Mouse (Mus musculus) neural tube, embryonic 13.5 days (tissue): ENCODE measurements around the gene Grik5. TPM values are rescaled to one million over a fixed set of nuclear protein-coding genes. Genes with fewer than 3 reads are reported as not detected.

Experiments used
- ATAC-seq: fragments of 200-750 bp; cut with Nextera tagmentation; 2 replicates; pipeline ENCODE4 v1.8.0; 2017; ENCODE audit warnings: low read depth, mild to moderate bottlenecking, moderate TSS enrichment, moderate library complexity
- H3K27ac ChIP-seq: fragments of 300-500 bp; sonication (generic); replicated peaks from 2 replicates; pipeline ENCODE4 v1.5.1; 2015; ENCODE audit warnings: moderate library complexity, mild to moderate bottlenecking, inconsistent platforms
- H3K27me3 ChIP-seq: fragments of 300-500 bp; sonication (generic); 2 replicates; pipeline ENCODE4 v1.6.1; 2015; ENCODE audit warnings: mild to moderate bottlenecking, inconsistent platforms
- H3K36me3 ChIP-seq: fragments of 300-500 bp; sonication (generic); 2 replicates; pipeline ENCODE4 v1.6.1; 2015; ENCODE audit warnings: mild to moderate bottlenecking, inconsistent platforms
- H3K4me1 ChIP-seq: fragments of 300-500 bp; sonication (generic); replicated peaks from 2 replicates; pipeline ENCODE4 v1.6.1; 2015; ENCODE audit warnings: inconsistent platforms
- H3K4me2 ChIP-seq: fragments of 300-500 bp; sonication (generic); 2 replicates; pipeline ENCODE4 v1.6.1; 2015; ENCODE audit warnings: inconsistent platforms, mild to moderate bottlenecking, moderate library complexity
- H3K4me3 ChIP-seq: fragments of 300-500 bp; sonication (generic); 2 replicates; pipeline ENCODE4 v1.5.1; 2015; ENCODE audit warnings: mild to moderate bottlenecking, inconsistent platforms
- H3K9ac ChIP-seq: fragments of 300-500 bp; sonication (generic); 2 replicates; pipeline ENCODE4 v1.6.1; 2015; ENCODE audit warnings: moderate library complexity, mild to moderate bottlenecking, inconsistent platforms
- H3K9me3 ChIP-seq: fragments of 300-500 bp; sonication (generic); 2 replicates; pipeline ENCODE4 v1.6.1; 2016; ENCODE audit warnings: inconsistent platforms
- WGBS: fragments of 180-500 bp; shearing (Covaris S2); methylation state at CpG from one replicate; pipeline ENCODE4 v1.1.7; 2015; 5-methylcytosine and 5-hydroxymethylcytosine counted together
- polyA plus RNA-seq: library from polyadenylated mRNA; unstranded; fragments of >200 nt; fragmentation: Nextera tagmentation; extraction: Ambion mirVana; gene quantifications from 2 replicates; pipeline ENCODE4 v1.2.1, GENCODE M21; 2015

Grik5 gene
- polyA plus RNA-seq, 1 experiment from 2014 or later = 15.3 TPM

DNA sequence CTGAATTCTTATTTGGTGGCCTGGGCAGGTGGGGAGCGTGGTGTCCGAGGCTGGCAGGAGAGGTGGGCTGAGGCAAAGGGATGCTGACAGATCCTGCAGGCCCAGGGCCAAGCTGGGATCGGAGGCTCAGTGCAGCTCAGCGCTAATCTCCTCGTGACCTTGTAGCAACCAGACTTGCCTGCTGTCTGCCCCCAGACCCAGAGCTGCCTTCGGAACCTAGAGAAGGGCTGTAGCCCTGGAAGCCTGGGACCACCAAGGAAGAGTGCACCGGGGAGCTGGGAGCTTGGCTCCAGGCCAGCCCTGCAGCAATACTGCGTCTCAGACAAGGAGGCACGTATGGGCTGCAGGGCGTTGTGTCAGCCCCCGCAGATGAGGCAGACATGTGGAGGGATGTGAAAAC is 68.9 kb downstream of the Grik5 start:
- H3K27ac ChIP-seq = peak overlapping the region; percentile 52
- ATAC-seq = no peak
- 40% methylated on average over 11 of the region's 11 CpGs for WGBS
- H3K4me1 ChIP-seq = peaks cover 54% of the 10 kb centered on the region
- H3K9ac ChIP-seq = peak overlapping the region; percentile 97
- H3K9me3 ChIP-seq = no peaks in the 10 kb centered on the region
- peak overlapping the region; percentile 78 for H3K4me3 ChIP-seq
- H3K27me3 ChIP-seq = 0 out of 2 replicates have a peak, but pooled peaks cover 10% of the 10 kb centered on the region
- peak overlapping the region; percentile 70 for H3K4me2 ChIP-seq
- peaks cover 24% of the 10 kb centered on the region for H3K36me3 ChIP-seq

DNA sequence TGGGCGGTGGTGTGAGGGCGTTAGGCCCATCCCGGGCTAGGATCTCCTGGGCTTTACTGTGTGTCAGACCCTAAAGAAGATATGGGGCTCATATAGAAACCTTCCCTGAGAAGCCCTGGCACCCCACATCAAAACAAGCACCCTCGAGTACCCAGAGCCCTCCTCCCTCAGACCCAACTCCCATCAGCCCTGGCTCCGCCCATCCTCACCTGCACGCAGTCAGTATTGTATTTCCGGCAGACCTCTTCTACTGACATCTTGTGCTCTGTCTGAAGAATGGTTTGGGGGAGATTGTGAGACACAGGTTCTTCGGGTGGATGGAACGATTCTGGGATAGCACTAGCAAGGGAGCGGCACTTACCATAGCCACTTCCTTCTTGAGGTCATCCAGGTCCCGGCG is 71.4 kb downstream of the Grik5 start:
- Histone ChIP-seq H3K9me3 (no peaks in the 10 kb centered on the region), H3K4me1 (peaks cover 29% of the 10 kb centered on the region), H3K27me3 (no peaks in the 10 kb centered on the region), H3K9ac (no peak overlapping the region), H3K27ac (no peak overlapping the region), H3K4me2 (no peak overlapping the region), H3K36me3 (peaks cover 46% of the 10 kb centered on the region), H3K4me3 (no peak overlapping the region)
- WGBS = 76% methylated on average over 12 of the region's 12 CpGs
- ATAC-seq = no peak

DNA sequence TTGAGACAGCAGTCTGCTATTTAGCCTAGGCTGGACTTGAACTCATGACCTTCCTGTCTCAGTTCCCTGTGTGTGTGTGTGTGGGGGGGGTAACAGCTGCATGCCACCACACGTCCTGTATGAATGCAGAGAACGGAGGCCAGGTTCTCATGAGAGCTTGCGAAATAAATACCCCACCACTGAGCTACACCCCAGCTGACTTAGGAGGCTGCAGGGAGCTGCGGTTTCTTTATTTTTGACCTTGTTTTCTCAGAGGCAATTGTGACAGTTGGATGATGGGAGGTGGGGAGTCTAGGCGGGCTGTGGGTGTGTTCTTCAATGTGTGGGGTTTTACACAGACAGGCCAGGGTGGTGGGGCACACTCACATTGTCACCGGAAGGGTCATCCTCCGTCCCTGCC is 71.9 kb downstream of the Grik5 start:
- Histone ChIP-seq H3K27me3 (no peaks in the 10 kb centered on the region), H3K4me3 (no peak overlapping the region), H3K4me2 (no peak overlapping the region), H3K9ac (no peak overlapping the region), H3K27ac (no peak overlapping the region), H3K4me1 (peaks cover 25% of the 10 kb centered on the region), H3K9me3 (no peaks in the 10 kb centered on the region), H3K36me3 (peaks cover 51% of the 10 kb centered on the region)
- WGBS = 77% methylated on average over 7 of the region's 7 CpGs
- no peak for ATAC-seq

DNA sequence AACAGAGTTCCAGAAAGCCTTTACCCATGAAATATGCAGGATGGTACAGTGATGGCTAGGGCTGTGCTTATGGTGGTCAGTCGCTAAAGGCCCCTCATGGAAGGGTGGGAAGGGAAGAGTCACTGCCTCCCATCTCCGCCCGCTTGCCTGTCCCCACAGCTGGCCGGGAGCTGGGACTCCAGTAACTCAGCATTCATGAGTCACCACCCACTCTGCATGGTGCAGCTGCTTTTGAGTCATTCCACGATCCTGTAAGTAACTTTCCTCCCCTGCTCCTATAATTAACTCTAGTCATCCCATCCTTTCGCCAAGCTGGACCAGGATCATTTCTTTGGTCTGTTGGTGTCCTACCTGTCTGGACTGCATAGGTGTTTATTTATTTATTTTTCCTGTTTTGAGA is 79.1 kb downstream of the Grik5 start:
- H3K4me3 ChIP-seq = no peak overlapping the region
- H3K9ac ChIP-seq = no peak overlapping the region
- no peaks in the 10 kb centered on the region for H3K4me1 ChIP-seq
- H3K27ac ChIP-seq = no peak overlapping the region
- peaks cover 94% of the 10 kb centered on the region for H3K36me3 ChIP-seq
- no peak for ATAC-seq
- WGBS = 72% methylated on average over 6 of the region's 6 CpGs
- H3K27me3 ChIP-seq = no peaks in the 10 kb centered on the region
- H3K4me2 ChIP-seq = no peak overlapping the region
- no peaks in the 10 kb centered on the region for H3K9me3 ChIP-seq

DNA sequence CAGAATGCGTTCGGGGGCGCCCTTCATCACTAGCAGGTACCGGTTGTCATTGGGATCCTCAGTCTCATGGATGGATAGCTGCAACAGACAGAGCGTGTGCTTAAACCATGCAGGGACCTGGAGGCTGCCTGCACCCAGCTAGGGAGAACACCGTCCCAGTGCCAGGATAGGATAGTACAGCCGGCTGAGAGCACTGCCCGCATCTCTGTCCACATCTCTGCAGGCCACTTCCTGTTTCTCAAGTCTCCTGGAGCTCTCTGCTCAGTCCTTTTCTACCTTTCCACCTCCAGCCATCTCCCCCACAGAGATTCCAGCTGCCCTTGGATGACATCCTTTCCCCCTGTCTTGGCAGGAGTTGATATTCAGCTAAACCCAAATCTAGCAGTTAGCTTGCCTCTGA is 81.7 kb downstream of the Grik5 start:
- Histone ChIP-seq H3K27ac (no peak overlapping the region), H3K27me3 (no peaks in the 10 kb centered on the region), H3K9me3 (no peaks in the 10 kb centered on the region), H3K9ac (no peak overlapping the region), H3K4me3 (no peak overlapping the region), H3K4me2 (no peak overlapping the region), H3K36me3 (peaks cover 96% of the 10 kb centered on the region), H3K4me1 (no peaks in the 10 kb centered on the region)
- WGBS = 82% methylated on average over 8 of the region's 8 CpGs
- ATAC-seq = no peak

DNA sequence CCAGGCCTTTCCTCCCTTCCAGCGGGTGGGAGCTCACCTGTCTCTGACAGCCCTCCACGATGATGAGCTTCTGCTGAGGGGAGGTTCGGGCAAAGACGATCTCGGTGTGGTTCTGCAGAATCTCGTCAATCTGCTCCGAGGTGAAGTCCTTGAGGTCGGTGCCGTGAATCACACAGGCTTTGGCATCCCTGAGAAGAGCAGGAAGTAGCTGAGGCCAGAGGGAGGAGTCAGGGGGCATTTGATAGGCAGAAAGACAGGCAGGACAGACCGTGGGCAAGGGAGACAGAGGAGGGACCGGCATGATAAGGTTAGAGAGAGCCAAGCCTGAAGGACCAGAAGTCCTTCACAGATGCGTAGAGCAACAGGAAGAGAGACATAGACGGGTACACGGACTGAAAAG is 84.2 kb downstream of the Grik5 start:
- 91% methylated on average over 14 of the region's 14 CpGs for WGBS

DNA sequence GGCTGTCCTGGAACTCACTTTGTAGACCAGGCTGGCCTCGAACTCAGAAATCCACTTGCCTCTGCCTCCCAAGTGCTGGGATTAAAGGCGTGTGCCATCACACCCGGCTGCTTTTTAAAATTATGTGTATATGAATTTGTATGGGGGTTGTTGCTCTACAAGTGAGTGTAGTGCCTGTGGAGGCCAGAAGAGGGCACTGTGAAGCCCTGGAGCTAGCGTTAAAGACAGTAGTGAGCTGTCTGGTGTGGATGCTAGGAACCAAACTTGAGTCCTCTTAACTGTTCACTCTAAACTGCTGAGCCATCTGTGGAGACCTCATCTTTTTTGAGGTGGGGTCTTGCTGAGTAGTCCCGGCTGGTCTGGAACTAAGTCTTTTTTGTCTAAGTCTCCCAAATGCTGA is 86.3 kb downstream of the Grik5 start:
- Histone ChIP-seq H3K9me3 (no peaks in the 10 kb centered on the region), H3K4me2 (no peak overlapping the region), H3K27ac (no peak overlapping the region), H3K4me3 (no peak overlapping the region), H3K27me3 (no peaks in the 10 kb centered on the region), H3K4me1 (no peaks in the 10 kb centered on the region), H3K36me3 (peaks cover 97% of the 10 kb centered on the region), H3K9ac (no peak overlapping the region)
- no peak for ATAC-seq
- WGBS = 71% methylated on average over 5 of the region's 5 CpGs

More for the DNA sequence above, 84.2 kb downstream of the Grik5 start:
- Histone ChIP-seq H3K9ac (no peak overlapping the region), H3K27me3 (no peaks in the 10 kb centered on the region), H3K9me3 (no peaks in the 10 kb centered on the region), H3K4me1 (no peaks in the 10 kb centered on the region), H3K4me2 (no peak overlapping the region), H3K36me3 (peaks cover 94% of the 10 kb centered on the region), H3K4me3 (no peak overlapping the region), H3K27ac (no peak overlapping the region)
- ATAC-seq = no peak

DNA sequence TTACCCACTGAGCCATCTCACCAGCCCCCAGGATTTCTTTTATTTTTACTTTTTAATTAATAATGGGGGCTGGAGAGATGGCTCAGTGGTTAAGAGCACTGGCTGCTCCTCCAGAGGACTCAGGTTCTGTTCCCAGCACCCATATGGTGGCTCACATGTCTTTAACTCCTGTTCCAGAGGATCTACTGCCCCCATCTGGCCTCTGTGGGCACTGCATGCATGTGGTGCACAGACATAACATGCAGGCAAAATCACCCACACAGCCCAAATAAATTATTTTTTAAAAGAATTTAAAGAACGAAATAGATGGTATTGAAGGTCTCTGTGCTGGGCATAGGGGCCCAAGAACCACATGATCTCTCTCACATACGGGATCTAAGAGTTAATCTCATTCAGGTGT is 87.8 kb downstream of the Grik5 start:
- Histone ChIP-seq H3K27ac (no peak overlapping the region), H3K36me3 (peaks cover 97% of the 10 kb centered on the region), H3K4me2 (no peak overlapping the region), H3K9ac (no peak overlapping the region), H3K27me3 (no peaks in the 10 kb centered on the region), H3K4me1 (no peaks in the 10 kb centered on the region), H3K9me3 (no peaks in the 10 kb centered on the region), H3K4me3 (no peak overlapping the region)
- WGBS = 95% methylated on average over 2 of the region's 2 CpGs
- ATAC-seq = no peak

DNA sequence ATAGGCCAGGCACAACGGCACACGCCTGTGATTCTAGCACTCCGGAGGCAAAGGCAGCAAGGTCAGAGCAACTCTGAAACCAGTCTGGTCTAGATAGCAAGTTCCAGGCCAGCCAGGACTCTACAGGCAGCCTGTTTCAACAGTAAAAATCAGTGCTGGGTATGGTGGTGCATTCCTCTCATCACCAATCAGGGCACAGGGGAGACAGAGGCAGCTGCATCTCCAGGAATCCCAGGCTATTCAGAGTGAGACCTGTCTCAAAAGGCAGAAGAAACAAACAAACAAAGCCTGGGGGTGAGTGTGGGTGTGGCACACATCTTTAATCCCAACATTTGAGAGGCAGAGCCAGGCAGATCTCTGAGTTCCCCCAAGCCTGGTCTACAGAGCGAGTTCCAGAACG is 88.8 kb downstream of the Grik5 start:
- Histone ChIP-seq H3K4me1 (no peaks in the 10 kb centered on the region), H3K36me3 (peaks cover 97% of the 10 kb centered on the region), H3K27me3 (no peaks in the 10 kb centered on the region), H3K4me3 (no peak overlapping the region), H3K9ac (no peak overlapping the region), H3K27ac (no peak overlapping the region), H3K4me2 (no peak overlapping the region), H3K9me3 (no peaks in the 10 kb centered on the region)
- WGBS = 87% methylated on average over 5 of the region's 5 CpGs
- no peak for ATAC-seq

DNA sequence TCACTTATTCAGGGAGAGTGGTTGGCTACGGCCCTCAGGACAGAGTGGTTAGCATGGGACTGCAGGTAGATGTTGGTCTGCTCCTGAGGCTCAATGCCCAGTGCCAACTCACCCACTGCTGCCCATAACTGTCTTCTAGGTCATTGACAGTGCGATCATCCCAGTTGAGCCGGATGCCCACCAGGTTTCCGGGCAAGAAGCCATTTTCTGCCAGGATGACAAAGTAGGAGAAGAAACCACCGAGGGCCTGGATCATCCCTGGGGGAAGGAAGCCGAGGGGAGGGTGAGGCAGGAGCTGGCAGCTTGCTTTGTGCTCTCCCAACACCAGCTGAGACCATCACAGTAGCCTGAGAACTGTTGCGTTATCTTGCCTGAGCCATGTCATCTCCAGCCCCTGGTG is 91.7 kb downstream of the Grik5 start:
- no peaks in the 10 kb centered on the region for H3K4me1 ChIP-seq
- no peak for ATAC-seq
- H3K9ac ChIP-seq = no peak overlapping the region
- H3K9me3 ChIP-seq = no peaks in the 10 kb centered on the region
- H3K36me3 ChIP-seq = peaks cover 79% of the 10 kb centered on the region
- 78% methylated on average over 7 of the region's 7 CpGs for WGBS
- H3K4me2 ChIP-seq = no peak overlapping the region
- H3K27ac ChIP-seq = no peak overlapping the region
- H3K27me3 ChIP-seq = no peaks in the 10 kb centered on the region
- no peak overlapping the region for H3K4me3 ChIP-seq

DNA sequence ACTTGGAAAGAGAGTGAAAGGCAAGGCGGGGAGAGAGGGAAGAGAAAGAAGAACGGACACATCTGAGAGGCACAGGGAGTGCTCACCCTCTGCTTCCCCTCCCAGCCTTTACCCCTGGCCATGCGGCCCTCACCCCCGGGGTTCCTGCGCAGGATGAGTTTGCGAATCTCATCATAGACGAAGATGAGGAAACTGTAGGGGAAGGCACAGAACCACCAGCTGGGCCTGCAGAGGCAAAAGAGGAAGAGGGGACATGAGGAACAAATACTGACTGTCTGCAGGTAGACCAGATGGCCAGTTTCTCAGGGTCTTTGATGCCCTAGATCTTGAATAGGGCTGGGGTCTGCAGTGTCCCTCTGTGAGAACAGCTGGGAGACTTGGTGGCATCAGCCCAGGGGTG is 93.4 kb downstream of the Grik5 start:
- Histone ChIP-seq H3K9me3 (no peaks in the 10 kb centered on the region), H3K9ac (no peak overlapping the region), H3K4me3 (no peak overlapping the region), H3K27me3 (no peaks in the 10 kb centered on the region), H3K27ac (no peak overlapping the region), H3K4me2 (no peak overlapping the region), H3K4me1 (no peaks in the 10 kb centered on the region), H3K36me3 (peaks cover 65% of the 10 kb centered on the region)
- no peak for ATAC-seq
- 88% methylated on average over 7 of the region's 7 CpGs for WGBS

DNA sequence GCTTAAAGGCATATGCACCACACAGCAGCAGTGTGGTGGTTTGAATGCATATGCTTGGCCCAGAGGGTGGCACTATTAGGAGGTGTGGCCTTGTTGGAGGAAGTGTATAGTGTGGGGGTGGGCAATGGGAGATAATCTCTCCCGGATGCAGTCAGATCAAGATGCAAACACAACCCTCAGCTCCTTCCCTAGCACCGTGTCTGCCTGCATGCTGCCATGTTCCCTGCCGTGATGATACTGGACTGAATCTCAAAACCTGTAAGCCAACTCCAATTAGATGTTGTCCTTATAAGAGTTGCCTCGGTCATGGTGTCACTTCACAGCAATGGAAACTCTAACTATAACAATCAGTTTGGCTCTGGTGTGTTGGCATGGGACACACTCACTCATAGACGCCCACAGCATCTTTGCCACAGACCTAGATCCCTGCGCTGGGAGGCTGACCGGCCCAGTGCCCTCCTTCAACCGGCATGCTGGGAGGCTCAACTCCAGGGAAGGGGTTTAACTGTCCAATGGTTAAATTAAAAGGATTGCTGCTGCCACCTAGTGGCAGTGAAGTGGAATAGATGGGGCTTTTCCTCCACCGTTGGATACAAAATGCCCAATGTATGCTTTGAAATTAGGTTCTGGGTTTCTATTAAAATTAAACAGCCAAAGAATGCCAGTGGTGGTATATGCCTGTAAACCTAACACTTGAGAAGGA is 97.1 kb downstream of the Grik5 start:
- Histone ChIP-seq H3K9me3 (no peaks in the 10 kb centered on the region), H3K4me3 (no peak overlapping the region), H3K4me1 (peaks cover 12% of the 10 kb centered on the region), H3K9ac (no peak overlapping the region), H3K27me3 (no peaks in the 10 kb centered on the region), H3K4me2 (no peak overlapping the region), H3K27ac (no peak overlapping the region), H3K36me3 (peaks cover 31% of the 10 kb centered on the region)
- WGBS = 29% methylated on average over 9 of the region's 9 CpGs
- no peak for ATAC-seq

DNA sequence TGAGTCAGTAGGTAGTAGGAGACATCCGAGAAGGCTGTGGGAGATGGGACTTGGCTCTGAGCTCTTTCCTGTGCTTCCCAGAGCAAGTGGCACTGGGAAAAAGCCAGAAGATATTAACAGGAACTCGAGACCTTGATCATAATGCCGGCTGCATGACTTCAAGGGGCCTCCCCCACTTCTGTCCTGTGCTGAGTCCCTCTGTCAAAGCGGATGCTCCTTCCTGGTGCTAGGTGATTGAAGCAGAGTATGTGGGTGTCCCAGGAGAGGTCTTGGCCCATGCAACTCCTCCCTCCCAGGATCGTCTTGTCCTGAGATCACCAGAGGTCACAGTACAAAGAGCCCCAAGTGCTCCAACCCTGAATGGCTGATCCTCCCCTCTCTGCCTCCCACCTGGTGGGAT is 98.2 kb downstream of the Grik5 start:
- Histone ChIP-seq H3K9me3 (no peaks in the 10 kb centered on the region), H3K27ac (no peak overlapping the region), H3K4me2 (no peak overlapping the region), H3K4me3 (no peak overlapping the region), H3K27me3 (no peaks in the 10 kb centered on the region), H3K36me3 (peaks cover 29% of the 10 kb centered on the region), H3K9ac (no peak overlapping the region), H3K4me1 (peaks cover 12% of the 10 kb centered on the region)
- ATAC-seq = no peak
- 77% methylated on average over 5 of the region's 5 CpGs for WGBS
